Mouse (Mus musculus) layer of hippocampus, postnatal 10 days (tissue): Measurements from ENCODE around the gene Atg2b. TPM values are rescaled to one million over a fixed set of nuclear protein-coding genes. Genes with fewer than 3 reads are reported as not detected.

Source experiments
- DNase-seq, 2 experiments: peaks; one replicate each; pipeline ENCODE4 v3.0.0; 2021; ENCODE audit warnings: low spot score in 2 of 2
- long read RNA-seq: library from polyadenylated mRNA; stranded (forward); transcript quantifications from one replicate; pipeline ENCODE4 v2.0.0, GENCODE M21; 2023
- total RNA-seq, 2 experiments: library from RNA; stranded (reverse); gene quantifications; 2 replicates each; pipeline ENCODE4 v1.2.3; 2021

Atg2b gene
- total RNA-seq: 10 to 100 TPM; 42.0 TPM
- long read RNA-seq, partial matches to known transcripts: 1 of 3 reads
- long read RNA-seq, other reads (novel, unspliced or antisense): 2 of 3 reads

DNA sequence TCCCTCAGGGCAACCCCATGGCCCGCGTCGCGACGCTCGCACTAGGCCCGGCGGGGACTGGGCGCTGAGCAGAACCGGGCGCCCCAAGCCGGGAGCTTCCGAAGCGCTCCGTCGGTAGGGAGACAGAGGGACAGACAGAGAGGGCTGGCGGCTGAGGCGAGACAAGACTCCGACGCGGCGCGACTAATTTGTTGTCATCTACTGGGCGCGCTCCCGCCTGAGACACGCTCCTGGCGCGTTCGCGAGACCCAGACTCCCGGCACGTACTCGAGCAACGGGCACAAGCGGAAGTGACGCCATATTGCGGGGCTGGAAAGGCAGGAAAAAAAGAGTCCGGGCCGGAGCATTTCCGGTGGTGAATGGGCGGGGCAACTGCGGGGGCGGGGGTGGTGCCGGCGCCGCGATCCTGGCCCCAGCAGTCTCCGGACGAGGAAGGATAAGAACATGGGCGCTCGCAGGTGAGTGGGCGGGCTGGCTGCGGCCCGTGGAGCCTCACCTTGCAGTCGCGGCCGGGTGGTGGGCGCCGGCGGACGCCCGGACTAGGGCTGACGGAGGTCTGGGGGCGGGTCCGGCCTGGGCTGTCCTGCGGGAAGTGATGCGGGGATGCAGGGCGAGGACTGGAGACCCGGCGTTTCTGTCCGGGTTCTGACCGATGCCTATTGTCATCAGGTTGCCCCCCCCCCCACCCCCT, at the start of gene Atg2b:
Gene Atg2b (minus strand): TSS at position 211 of the 691 bp plus-strand sequence.
- DNase-seq: peak; percentile 96 to 97

DNA sequence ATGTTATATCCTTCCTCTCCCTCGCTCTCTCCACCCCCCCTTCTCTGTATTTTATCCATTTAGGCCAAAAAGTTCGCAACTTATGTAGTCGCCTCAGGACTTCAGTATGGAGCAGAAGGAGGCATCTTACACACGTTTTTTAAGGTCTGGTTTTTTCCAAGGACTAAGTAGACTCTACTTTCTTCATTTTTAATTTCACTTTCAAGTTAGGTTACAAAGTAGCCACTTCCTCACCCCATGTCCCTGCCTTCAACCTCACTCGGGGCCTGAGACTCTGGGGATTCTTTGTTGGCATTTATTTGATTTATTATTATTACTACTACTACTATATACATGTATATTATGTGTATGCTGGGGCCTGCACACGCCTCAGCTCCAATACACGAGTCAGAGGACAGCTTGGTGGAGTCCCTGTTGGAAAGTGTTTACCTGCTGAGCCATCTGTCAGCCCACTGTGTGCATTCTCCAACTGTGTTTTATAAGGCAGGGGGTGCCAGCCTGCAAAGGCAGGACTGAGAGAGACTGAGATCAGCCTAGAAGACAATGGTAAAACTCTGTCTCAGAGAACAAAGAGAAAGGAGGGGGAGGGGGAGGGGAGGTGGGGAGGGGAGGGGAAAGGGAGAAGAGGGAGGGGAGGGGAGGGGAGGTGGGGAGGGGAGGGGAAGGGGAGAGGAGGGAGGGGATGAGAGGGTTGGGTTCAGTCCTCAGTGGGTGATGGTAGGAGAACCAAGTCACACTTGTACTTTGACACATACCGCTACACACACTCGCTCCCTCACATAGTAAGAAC, 48.6 kb upstream of the Atg2b start:
- DNase-seq: no peak

DNA sequence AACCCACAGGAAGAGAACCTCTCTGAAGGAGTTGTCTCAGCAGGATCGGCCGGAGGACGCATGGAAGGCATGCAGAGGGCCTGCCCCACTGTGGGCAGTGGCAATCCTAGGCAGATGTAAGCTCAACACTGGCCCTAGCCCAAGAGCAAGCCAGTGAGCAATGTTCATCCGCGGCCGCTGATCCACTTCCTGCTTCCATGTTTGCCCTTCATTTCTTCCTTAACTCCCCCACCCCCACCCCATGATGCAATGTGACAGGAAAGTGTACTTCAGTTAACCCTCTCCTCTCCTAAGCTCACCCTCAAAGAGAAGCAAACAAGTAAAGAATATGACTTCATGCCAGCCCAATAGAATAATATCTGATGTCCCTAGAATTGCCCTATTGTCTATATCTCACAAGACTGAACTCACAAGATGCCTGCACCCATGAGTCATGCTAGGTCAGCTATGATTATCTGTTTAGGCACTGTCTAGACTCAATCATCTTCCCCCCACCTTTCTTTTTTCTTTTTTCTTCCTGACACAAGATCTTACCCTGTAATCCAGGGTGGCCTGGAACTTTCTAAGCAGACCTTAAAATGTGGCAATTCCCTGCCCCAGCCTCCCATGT, 45.9 kb upstream of the Atg2b start:
- no peak for DNase-seq

DNA sequence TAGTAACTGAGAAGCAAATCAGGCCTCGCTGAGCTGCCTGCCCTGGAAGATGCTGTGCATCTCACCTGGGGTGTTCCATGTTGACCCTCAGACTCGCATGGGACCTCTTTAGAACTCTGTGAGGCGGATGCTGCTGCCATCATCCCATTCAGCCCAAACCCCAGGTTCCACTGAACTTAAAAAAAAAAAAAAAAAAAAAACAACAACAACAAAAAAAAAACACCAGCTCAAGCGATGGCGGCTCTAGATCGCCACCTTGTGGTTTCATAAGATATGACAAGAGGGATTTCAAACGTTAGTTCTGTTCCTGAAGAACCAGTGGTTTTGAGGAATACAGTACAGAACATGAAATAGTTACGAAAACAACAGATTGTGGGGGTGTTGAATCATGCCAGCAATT, 43.0 kb upstream of the Atg2b start:
- DNase-seq: peak; percentile 49 to 58

DNA sequence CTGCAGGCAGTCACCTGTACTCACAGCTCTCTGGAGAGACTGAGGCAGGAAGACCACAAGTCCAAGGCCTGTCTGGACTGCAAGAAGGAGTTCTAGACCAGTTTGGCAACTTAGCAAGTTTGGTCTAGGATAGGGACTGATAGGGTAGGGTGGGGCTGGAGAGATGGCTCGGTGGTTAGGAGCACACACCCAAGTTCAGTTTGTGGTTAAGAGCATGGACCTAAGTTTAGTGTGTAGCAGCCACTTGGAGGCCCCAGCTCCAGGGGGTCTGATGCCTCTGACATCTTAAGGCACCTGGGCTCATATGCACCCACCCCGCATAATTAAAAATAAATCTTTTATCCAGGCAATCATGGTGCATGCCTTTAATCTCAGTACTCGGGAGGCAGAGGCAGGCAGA, 42.3 kb upstream of the Atg2b start:
- DNase-seq: no peak

DNA sequence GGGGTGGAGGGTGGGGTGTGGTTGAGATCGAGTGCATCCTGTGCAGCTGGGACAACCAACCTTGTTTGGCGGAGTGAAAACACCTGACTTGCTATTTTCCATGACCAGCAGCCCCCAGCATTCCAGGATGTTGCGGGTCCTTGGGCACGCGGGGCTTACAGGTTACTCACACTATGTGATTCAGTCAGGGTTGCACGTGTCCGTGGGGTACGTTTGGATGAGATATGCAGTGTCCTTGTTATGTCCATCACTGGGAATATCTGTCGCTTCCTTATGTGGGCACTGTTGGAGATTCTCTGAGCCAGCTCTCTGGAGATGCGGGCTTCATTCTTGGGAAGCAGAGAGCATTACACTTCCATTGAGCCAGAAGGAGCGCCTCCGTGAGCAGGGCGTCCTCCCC, 40.7 kb upstream of the Atg2b start:
- DNase-seq: no peak

DNA sequence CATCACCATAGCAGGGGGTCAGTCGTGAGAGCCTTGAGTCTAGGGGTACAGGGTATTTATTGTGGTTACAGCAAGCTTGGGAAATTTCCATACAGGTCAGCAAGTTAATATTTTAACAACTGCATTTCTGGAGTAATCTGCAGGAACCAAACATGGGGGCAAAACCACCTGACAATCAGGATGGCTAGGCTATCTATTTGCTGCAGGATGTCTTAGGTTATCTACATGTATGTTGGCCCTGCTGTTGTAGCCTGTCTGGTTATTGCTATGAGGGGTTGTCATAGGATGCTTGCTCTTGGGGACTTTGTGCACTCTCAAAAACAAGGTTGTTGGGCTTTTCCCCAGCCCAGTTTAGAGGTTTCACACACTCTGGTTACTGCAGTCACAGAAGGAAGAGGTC, 39.6 kb upstream of the Atg2b start:
- no peak for DNase-seq

DNA sequence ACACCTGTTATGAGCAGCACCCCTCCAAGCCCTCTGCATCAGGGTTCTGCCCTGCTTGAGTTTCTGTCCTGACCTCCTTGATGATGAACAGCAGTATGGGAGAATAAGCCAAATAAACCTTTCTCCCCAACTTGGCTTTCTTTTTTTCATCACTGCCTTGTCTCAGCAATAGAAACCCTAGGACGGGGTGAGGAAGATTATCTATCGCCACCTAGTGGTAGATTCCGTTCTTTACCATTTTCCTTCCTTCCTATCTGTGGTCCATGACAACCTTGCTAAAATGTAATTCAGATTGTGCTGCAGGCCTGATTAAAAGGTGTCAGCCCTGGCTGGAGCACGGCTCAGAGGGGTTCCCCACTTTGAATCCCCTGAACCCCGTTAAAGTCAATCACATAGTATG, 37.6 kb upstream of the Atg2b start:
- DNase-seq: peak in 1 of 2 experiments; percentile 17

DNA sequence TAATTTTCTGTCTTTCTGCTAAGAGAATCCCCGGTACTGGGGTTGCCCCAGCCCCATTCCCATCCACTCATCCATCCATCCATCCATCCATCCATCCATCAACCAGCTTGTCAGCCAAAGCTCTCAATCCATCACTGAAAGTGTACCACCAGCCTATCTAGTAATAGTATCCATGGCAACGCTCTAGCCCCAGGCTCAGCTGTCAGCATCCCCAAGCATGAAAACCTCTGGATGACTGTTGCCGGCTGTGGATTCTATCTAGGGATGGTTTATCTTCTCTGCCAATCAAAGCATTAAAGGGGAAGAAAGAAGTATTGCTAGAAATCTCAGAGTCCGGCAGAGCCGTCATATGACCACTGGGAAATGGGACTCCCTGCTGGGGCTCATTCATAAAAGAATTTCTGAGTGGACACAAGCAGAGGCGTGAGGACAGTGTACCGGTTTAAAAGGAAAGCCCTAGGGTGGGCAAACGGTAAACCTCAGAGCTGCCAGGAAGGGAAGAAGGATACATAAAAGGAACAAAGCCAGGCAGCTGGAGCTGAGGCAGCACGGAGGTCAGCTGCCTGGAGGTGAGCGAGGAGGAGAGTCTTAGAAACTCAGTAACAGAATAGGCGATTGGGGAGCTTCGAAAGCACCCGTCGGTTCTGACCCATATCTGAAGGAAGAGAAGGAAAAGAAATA, 36.6 kb upstream of the Atg2b start:
- no peak for DNase-seq

DNA sequence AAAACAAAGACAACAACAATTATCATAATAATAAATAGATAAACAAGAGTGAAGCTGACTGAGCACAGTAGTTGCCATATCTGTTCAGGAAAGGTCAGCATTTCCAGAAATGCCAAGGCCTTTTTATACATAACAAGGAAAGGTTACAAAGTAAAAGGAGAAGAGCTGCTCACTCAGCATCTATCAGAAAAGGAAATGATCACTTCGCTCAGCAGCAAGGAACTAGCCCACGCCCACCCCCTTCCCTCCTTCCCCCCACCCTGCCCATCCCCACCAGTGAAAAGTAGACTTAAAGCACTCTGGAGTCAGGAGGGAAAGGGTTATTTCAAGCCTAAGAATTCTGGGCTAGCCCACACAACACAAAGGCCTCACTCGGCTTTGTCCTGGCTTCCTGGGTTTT, 35.2 kb upstream of the Atg2b start:
- no peak for DNase-seq

DNA sequence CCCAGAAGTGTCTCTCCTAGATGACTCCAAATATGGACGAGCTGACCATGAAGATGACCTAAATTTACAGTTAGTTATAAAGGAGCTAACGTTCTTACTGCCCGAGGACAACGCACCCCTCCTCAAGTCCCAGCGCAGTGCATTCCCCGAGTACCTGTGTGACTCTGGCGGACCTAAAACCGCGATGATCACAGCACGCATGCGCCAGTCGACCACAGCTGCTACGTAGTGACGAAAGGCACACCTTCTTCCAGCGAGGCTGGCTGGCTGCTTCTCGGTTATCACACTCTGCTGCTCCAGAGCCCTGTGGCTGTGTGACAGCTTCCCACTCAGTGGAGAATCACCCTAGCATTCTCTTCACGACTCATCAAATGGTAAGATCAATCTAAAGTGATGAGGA, 33.6 kb upstream of the Atg2b start:
- DNase-seq: peak; percentile 15 to 21

DNA sequence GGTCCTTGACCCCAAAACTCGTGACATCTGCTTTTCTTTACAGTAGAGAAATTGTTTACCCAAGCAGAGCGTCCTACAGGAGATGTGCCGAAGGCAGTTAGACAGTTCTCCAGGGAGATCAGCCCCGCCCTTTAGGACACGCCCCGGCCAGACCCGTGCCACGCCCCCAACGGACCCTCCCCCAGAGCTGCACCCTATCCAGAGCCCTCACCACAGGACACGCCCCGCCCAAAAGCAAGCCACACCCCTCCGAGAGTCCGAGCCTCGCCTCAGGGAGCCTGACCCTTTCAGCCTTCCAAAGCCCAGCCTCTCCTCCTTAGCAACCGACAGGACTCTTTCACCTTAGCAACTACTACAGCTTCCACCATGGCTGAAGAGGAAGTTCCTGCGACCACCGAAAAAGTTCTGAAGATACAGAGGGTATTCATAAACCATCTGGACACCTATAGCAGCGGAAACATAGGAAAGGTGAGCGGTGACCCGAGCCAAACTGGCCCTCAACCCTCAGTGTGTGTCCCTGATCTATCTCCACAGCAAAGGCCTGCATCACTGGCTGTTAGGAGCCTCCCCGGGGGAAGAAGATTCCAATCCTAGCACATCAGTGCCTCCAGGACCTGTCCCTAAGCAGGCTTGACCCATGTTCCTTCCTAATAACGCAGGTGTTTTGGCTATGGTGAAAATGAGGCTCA, 20.9 kb upstream of the Atg2b start, which contains the start of gene Ak7:
Gene Ak7 (plus strand): TSS at position 178 of the 689 bp plus-strand sequence.
- peak; percentile 17 to 44 for DNase-seq

DNA sequence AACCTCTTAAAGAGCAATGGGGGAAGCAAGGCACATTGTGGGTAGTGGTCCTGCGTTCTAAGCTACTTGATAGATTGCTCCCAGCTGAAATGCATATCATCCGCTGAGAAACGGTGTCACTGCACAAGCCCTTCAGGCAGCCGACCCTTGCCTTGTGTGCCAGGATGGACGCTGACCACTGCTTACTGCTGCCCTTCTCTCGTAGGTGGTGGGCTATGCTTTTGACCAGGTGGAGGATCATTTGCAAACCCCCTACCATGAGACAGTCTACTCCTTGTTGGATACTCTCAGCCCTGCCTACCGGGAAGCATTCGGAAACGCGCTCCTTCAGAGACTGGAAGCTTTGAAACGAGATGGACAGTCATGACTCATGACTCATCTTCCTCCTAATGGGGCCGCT, 15.4 kb upstream of the Atg2b start:
- no peak for DNase-seq

DNA sequence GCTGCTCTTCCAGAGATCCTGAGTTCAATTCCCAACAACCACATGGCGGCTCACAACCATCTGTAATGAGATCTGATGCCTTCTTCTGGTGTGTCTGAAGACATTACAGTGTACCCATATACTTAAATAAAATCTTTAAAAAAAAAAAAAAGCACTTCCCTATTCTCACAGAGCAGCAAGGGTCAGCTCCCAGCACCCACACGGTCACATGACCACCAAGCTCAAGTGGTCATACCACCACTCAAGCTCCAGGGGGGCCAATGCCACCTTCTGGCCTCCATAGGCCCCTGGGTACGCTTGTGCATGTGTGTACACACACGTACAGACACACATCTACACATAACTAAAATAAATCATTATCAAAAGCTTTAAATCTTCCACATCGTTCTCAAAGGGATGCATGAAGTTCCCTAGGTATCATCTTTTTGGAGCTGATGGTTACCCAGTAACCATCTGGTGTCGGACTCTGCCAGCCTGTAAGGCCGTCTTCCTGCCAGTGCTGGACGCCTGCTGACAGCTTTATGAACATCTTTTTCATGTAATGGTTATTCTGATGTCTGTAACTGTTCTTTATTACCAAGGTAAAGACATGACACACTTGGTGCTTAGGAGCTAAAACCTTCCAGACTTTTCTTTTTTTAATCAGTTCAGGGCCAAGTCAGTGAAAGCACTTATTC, 12.2 kb upstream of the Atg2b start:
- no peak for DNase-seq

DNA sequence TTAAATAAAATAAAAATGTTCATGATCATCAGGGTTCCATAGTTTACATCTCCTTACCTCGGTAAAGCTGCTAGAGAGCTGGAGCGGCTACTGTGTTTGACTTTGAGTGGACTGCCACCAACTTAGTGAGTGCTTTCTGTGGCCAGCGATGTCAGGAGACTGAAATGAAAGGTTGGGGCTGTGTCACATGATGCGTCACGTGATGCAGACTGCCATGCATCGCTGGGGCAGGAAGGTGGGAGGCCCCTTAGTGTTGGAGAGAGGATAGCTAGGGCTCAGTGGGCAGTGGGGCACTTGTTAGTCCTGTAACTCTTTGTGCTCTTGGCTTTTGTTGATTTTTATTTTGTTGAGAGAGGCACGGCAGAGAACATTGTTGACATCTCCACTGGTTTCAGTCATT, 10.8 kb upstream of the Atg2b start:
- DNase-seq: no peak

DNA sequence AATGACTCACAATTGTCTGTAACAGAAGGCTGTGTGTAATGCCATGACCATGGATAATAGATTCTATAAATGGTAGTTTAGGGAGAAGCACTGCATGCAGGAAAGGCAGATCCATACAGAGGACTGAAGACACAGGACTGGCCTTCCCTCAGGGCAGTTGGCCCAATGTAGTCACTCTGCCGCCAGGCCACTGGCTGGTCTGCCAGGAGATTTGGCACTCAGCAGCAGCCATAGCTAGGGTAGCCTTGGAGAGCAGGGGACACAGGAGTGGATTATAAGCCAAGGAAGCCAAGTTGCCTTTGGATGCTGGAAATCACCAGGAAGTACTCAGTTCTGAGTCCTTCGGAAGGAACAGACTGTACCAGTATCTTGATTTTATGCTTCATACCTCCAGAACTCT, 9.0 kb upstream of the Atg2b start:
- peak; percentile 26 to 44 for DNase-seq

DNA sequence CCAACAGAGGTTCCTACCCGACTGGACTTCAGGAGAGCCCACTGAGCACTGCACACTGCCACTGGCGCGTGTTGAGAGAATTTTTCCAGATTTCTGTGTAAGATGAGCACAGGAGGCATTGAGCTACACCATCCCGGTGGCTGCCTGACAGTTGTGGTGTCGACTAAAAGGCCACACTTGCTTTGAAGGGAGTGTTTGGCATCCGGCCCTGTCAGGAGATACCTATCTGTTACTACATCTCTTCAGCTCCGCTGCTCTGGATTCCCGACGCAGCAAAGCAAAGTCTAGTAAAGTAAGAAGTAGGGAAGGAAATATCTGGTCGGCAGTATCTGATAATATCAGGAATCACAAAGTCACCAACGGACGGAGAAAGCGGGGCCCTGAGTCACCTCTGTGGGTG, 4.4 kb upstream of the Atg2b start:
- no peak for DNase-seq

DNA sequence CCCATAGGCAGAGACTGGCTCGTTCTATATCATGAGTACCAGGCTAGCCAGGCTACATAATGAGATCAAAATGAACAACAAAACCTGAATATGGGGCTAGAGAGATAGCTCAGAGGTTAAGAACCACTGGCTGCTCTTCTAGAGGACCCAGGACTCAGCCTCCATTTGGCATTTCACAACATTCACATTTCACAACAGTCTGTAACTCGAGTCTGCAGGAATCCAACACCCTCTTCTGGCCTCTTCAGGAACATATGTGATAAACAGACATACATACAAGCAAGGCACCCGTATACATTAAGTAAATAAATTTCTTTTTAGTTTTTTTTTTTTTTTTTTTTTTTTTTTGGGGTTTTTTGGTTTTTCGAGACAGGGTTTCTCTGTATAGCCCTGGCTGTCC, 3.5 kb upstream of the Atg2b start:
- no peak for DNase-seq

DNA sequence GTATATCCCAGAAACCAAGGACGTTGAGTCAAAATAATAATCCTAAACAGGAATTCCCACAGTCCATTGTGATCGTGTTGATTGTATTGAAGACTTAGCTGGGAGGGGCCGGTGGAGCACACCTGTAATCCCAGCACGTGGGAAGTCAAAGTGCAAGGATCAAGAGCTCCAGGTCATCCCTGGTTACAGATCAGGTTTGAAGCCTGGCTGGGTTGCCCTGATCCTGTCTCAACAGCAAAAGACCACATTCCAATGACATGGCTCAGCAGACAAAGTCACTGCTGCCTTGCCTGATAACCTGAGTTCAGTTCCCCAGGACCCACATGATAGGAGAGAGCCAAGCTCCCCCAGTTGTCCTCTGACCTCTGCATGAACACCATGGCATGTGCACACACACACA, 2.4 kb upstream of the Atg2b start:
- no peak for DNase-seq

DNA sequence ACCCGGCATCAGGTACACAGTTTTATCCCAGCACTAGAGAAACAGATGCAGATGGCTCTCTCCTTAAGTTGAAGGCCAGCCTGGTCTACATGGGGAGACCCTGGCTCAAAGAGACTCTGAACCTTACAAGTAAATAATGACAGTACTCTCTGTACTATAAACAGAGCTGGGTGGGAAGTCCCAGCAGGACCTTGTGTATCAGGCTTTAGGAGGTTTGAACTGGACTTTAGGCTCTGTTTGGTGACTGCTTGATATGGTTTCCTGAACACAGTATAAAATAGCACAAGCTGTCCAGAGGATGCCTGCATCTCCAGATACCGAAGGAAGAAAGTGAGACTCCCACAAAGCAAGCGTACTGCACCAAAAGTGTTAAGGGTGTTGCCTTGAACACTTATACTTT, 1.8 kb upstream of the Atg2b start:
- no peak for DNase-seq
